Mouse (Mus musculus) heart, adult 2 months (tissue): Measurements from ENCODE around the gene BC053393. TPM values are rescaled to one million over a fixed set of nuclear protein-coding genes. Genes with fewer than 3 reads are reported as not detected.
"Not testable (repeated sequence)": the region's sequence is repeated elsewhere in the genome, so short reads cannot be mapped to it uniquely, and the experiment has no call there.

ENCODE experiments used
- DNase-seq, 2 experiments: peaks; one replicate each; pipeline ENCODE4 v3.0.0; 2021
- H3K27ac ChIP-seq: fragments of 200-600 bp; 2 replicates; pipeline ENCODE4 v1.8.1; 2022
- H3K27me3 ChIP-seq: fragments of 200-500 bp; 2 replicates; pipeline ENCODE4 v1.6.1; 2012; ENCODE audit warnings: mild to moderate bottlenecking, low read length, inconsistent platforms, mixed read lengths; ENCODE audit not compliant: control insufficient read depth, insufficient read depth
- H3K36me3 ChIP-seq: fragments of 200-500 bp; 2 replicates; pipeline ENCODE4 v1.6.1; 2012; ENCODE audit warnings: low read length, inconsistent platforms; ENCODE audit not compliant: control insufficient read depth, insufficient read depth
- H3K4me1 ChIP-seq: fragments of 200-500 bp; 2 replicates; pipeline ENCODE4 v1.6.1; 2011; ENCODE audit warnings: low read length; ENCODE audit not compliant: control insufficient read depth, insufficient read depth
- H3K4me3 ChIP-seq: fragments of 200-600 bp; 2 replicates; pipeline ENCODE4 v1.8.1; 2022
- H3K79me2 ChIP-seq: fragments of 200-500 bp; replicated peaks from 2 replicates; pipeline ENCODE4 v1.6.1; 2012; ENCODE audit warnings: mild to moderate bottlenecking, inconsistent platforms, low read length, moderate library complexity, mixed read lengths; ENCODE audit not compliant: control insufficient read depth, insufficient read depth
- H3K9ac ChIP-seq: fragments of 200-500 bp; 2 replicates; pipeline ENCODE4 v1.6.1; 2012; ENCODE audit warnings: low read depth, mild to moderate bottlenecking, control low read depth, inconsistent platforms, low read length, mixed read lengths
- CTCF ChIP-seq: fragments of 200-600 bp; IDR thresholded peaks from 2 replicates; pipeline ENCODE4 v1.8.1; 2022; ENCODE audit warnings: antibody characterized with exemption, mild to moderate bottlenecking, moderate library complexity
- EP300 ChIP-seq: fragments of 200-500 bp; IDR thresholded peaks from 2 replicates; pipeline ENCODE4 v1.6.1; 2011; ENCODE audit warnings: low read depth, low read length, control low read depth; ENCODE audit not compliant: insufficient read depth
- POLR2A ChIP-seq: fragments of 200-500 bp; IDR thresholded peaks from 2 replicates; pipeline ENCODE4 v1.6.1; 2011; ENCODE audit warnings: mild to moderate bottlenecking, low read depth, low read length, control low read depth; ENCODE audit not compliant: insufficient read depth
- WGBS: fragments of 180-500 bp; shearing (Covaris S2); methylation state at CpG from one replicate; pipeline ENCODE4 v1.1.7; 2018; 5-methylcytosine and 5-hydroxymethylcytosine counted together
- intact Hi-C: fragments of 180-260 bp; cut with DNase I; formaldehyde crosslinking; loops from one replicate; pipeline ENCODE4 v1.15.1; 2025
- polyA plus RNA-seq: library from polyadenylated mRNA; depleted of rRNA; stranded (reverse); fragments of >200 nt; gene quantifications from 2 replicates; pipeline ENCODE4 v1.2.3, GENCODE M21; 2012; rRNA removed
- total RNA-seq, 2 experiments: library from RNA; stranded (reverse); gene quantifications; 2 replicates each; pipeline ENCODE4 v1.2.3; 2021

BC053393 gene
- total and polyA plus RNA-seq, 3 experiments, result not detected

GRCm38 (mm10) chr11:46631635-46632034 is 60.3 kb downstream of the BC053393 start:
- H3K27ac ChIP-seq, result no peak overlapping the region
- WGBS, result 26% methylated on average over 3 of the region's 3 CpGs
- DNase-seq, result peak in 1 of 2 experiments; percentile 28
- no peaks in the 10 kb centered on the region for H3K27me3 ChIP-seq
- H3K4me1 ChIP-seq, result no peaks in the 10 kb centered on the region
- H3K79me2 ChIP-seq, result no peaks in the 10 kb centered on the region
- intact Hi-C loops, result no loop called here
- H3K36me3 ChIP-seq, result no peaks in the 10 kb centered on the region
- peak; percentile 68 for TF ChIP-seq CTCF
- TF ChIP-seq EP300, result no peak
- TF ChIP-seq POLR2A, result no peak
- no peak overlapping the region for H3K4me3 ChIP-seq
- no peak overlapping the region for H3K9ac ChIP-seq

GRCm38 (mm10) chr11:46635516-46635915 is 64.2 kb downstream of the BC053393 start:
- H3K27ac ChIP-seq, DNase-seq, H3K27me3 ChIP-seq, H3K4me1 ChIP-seq, H3K9ac ChIP-seq, intact Hi-C loops, H3K4me3 ChIP-seq, H3K79me2 ChIP-seq, H3K36me3 ChIP-seq: not testable (repeated sequence)
- 87% methylated on average over 4 of the region's 4 CpGs for WGBS

- H3K36me3 ChIP-seq, result no peaks in the 10 kb centered on the region
- TF ChIP-seq EP300, result no peak
- TF ChIP-seq CTCF, result no peak
- no peak for TF ChIP-seq POLR2A
- 69% methylated on average over 3 of the region's 3 CpGs for WGBS
- no peak overlapping the region for H3K27ac ChIP-seq
- H3K79me2 ChIP-seq, result no peaks in the 10 kb centered on the region
- H3K9ac ChIP-seq, result no peak overlapping the region
- no peaks in the 10 kb centered on the region for H3K4me1 ChIP-seq
- no peak for DNase-seq
- intact Hi-C loops, result no loop called here
- no peaks in the 10 kb centered on the region for H3K27me3 ChIP-seq
- no peak overlapping the region for H3K4me3 ChIP-seq
These were observed 65.2 kb downstream of the BC053393 start for GRCm38 (mm10) chr11:46636568-46636967.

Other genes with a start within 250 kb of the BC053393 start
- gene Itk, start 182.0 kb upstream of the BC053393 start, total RNA-seq, result under 1 TPM; 0.26 to 0.30 TPM
- 0.35 and 0.51 TPM in 2 replicates for gene Itk, start 182.0 kb upstream of the BC053393 start, polyA plus RNA-seq
- not detected for gene Fam71b, start 175.0 kb upstream of the BC053393 start, total RNA-seq
- gene Fam71b, start 175.0 kb upstream of the BC053393 start, polyA plus RNA-seq, result 0.06 TPM in 1 of 2 replicates, not detected in the other
- 10 to 100 TPM; 16.8 to 17.1 TPM for gene Med7, start 134.6 kb upstream of the BC053393 start, total RNA-seq
- 8.1 and 16.5 TPM in 2 replicates for gene Med7, start 134.6 kb upstream of the BC053393 start, polyA plus RNA-seq
- under 1 TPM; 0.31 to 0.48 TPM for gene Havcr2, start 116.6 kb upstream of the BC053393 start, total RNA-seq
- 0.08 TPM in 1 of 2 replicates, not detected in the other for gene Havcr2, start 116.6 kb upstream of the BC053393 start, polyA plus RNA-seq
- not detected for gene Gm12169, start 47.3 kb upstream of the BC053393 start, total RNA-seq
- gene Gm12169, start 47.3 kb upstream of the BC053393 start, polyA plus RNA-seq, result not detected in 2 replicates
- not detected for gene Dppa1, start 57.7 kb downstream of the BC053393 start, total RNA-seq
- not detected in 2 replicates for gene Dppa1, start 57.7 kb downstream of the BC053393 start, polyA plus RNA-seq
- not detected for gene Timd2, start 135.5 kb downstream of the BC053393 start, total RNA-seq
- gene Timd2, start 135.5 kb downstream of the BC053393 start, polyA plus RNA-seq, result not detected in 2 replicates
- gene Havcr1, start 163.5 kb downstream of the BC053393 start, total RNA-seq, result not detected
- not detected in 2 replicates for gene Havcr1, start 163.5 kb downstream of the BC053393 start, polyA plus RNA-seq
- 1 to 10 TPM; 1.5 to 1.6 TPM for gene Timd4, start 239.3 kb downstream of the BC053393 start, total RNA-seq
- 0.91 and 1.2 TPM in 2 replicates for gene Timd4, start 239.3 kb downstream of the BC053393 start, polyA plus RNA-seq